Mouse (Mus musculus) cerebellum, postnatal 36 days (tissue): ENCODE measurements around the gene Cped1.

Source experiments
- DNase-seq, 2 experiments: peaks; one replicate each; pipeline ENCODE4 v3.0.0; 2021 to 2022; ENCODE audit warnings: mixed read lengths in 2 of 2

The Cped1 gene

GRCm38 (mm10) chr6:22000881-22001280, 15.2 kb downstream of the Cped1 start:
- no peak for DNase-seq

GRCm38 (mm10) chr6:22001284-22001916, 15.7 kb downstream of the Cped1 start:
- DNase-seq = no peak

DNA sequence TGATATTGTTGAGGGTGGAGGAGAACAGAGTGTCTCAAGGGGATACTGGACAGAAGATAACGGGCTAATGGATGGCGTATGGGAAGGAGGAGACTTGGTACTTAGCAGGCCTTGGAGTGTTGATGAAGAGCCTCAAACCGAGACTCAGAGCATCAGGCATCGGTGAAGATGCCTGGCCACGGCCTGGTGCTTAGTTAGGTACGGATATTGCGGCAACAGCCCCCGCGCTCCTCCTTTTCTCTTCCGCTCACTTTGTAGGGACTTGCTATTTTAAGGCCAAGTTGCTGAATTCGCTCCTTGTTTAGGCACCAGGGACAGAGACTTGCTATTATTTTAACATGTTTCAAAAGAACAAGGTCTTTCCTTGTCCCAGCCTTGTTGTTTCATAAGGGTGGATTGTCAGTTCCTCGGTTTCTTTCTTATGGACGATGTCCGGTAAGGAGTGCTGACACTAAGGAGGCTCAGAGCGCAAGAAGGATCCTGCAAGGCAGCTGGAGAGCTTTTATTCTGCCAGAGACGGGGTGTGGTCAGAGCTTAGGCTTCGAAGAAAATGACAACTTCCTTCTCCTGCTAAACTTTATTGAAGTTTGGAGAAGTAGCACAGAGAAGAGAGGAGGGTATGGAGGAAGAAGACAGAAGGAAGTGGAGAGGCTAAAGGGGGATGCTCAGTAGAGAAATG, 16.9 kb downstream of the Cped1 start:
- no peak for DNase-seq

DNA sequence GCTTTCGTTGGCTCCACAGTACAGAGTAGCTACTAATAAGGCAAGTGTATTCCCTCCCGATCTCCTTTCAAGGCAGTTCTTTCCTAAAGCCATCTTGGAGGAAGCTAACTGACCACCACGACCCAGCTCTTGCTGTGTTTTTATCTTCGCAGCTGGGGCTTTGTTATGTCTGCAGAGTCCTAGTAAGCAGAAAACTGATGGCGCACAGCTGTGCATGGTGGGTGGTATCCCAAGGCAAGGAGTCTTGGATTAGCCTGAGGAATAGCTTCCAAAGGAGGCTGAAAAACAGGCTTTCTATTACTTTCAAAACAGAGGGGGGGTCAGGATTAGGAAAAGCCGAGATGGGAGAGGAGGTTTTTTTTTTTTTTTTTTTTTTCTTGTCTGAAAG, 17.5 kb downstream of the Cped1 start:
- DNase-seq = no peak

DNA sequence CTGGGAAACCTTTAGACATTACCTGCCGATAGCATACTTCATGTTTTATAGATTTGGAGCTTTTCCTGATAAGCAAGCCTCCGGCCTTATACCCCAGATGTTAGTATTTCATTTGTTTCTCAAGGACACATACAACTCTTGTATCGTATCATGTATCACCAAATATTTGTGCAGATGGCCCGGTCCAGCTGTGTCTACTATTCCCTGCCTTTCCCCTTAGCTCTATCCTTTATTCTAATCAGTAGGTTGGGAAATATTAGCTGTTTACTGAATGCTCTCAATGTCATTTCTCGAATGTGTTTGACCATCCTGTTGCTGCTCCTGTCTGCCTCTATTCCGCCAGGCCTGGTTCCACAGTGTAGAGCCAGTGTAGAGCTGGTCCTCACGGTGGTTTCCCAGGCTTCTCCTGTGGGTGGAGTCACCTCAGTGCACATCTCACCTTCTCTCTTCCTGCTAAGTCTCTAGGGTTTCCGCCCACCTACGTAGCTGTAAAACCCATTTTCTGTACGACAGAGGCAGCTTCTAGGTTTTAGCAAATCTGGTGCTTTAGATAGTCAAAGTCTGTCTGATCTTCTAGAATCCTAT, 18.3 kb downstream of the Cped1 start:
- DNase-seq = no peak

- DNase-seq = no peak
Observed at GRCm38 (mm10) chr6:22008346-22008745, 22.6 kb downstream of the Cped1 start.

DNA sequence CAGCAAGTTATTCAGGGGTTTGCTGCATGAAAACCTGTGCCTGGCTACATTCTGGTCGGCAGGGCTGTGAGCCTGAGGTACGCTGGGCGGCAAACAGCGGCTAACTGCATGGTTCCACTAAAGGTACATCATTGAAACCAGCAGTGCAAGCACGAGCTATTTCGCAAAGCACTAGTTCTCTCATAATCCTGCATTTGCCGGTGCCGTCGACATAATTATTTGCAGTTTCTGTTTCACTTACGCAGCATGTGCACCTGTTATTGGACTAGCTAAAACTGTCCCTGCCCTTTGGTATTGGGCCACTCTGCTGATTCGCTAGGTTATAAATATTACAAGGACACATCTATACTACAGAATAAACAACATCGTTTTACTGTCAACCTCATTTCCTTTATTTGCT, 24.5 kb downstream of the Cped1 start:
- DNase-seq = no peak

DNA sequence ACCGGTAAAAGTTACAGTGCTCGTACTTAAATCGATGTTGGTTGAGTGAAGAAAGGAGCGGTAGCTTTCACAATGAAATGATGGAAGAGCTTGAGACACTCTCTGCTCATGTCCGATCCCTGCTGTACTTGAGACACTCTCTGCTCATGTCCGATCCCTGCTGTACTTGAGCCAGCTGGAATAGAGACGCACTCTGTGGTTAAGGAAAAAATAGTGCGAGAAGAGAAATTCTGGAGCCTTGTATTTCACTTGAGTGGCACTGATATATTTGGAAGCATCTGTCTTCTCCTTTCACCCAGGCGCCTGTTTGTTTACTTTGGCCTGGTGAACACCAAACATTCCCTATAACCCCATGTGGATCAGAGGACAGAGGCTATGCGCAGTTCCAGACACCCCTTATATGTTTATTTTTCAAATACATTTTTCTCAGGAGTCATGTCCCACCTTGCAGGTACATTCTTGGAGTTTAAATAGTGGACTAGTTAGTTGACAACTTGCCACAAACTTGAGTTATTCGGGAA, 25.1 kb downstream of the Cped1 start:
- no peak for DNase-seq

DNA sequence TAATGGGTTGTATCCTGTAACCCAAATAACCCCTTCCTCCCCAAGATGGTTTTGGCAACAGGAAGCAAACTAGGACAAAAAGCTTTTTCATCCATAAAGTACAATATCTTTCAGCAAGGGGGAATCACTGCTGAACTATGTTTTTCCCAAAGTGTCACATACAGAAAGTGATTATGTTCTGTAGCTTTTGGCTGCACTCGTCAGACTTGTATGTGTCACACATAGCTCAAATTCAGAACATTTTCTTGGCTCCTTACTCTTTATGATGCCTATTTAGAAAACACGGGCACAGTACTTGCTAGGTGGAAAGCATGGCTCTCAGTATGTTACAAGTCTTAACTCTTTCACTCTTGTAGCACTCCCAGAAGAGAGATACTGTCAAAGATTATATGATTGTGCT, 25.8 kb downstream of the Cped1 start:
- DNase-seq = no peak

- DNase-seq = no peak
Observed at GRCm38 (mm10) chr6:22012099-22012498, 26.4 kb downstream of the Cped1 start.

DNA sequence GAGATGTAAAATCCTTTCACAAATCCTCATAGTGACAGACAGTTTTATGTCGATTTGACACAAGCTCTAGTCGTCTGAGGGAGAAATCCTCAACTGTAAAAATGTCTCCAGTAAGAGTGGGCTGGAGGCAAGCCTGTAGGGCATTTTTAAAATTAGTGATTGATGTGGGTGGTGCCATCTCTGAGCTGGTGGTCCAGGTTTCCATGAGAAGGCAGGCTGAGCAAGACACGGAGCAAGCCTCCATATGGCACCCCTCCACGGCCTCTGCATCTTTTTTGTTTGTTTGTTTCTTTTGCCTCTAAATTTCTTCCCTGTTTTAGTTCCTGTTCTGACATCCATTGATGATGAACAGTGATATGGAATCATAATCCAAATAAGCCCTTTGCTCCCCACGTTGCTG, 26.8 kb downstream of the Cped1 start:
- DNase-seq = no peak

GRCm38 (mm10) chr6:22013394-22013793, 27.7 kb downstream of the Cped1 start:
- no peak for DNase-seq

DNA sequence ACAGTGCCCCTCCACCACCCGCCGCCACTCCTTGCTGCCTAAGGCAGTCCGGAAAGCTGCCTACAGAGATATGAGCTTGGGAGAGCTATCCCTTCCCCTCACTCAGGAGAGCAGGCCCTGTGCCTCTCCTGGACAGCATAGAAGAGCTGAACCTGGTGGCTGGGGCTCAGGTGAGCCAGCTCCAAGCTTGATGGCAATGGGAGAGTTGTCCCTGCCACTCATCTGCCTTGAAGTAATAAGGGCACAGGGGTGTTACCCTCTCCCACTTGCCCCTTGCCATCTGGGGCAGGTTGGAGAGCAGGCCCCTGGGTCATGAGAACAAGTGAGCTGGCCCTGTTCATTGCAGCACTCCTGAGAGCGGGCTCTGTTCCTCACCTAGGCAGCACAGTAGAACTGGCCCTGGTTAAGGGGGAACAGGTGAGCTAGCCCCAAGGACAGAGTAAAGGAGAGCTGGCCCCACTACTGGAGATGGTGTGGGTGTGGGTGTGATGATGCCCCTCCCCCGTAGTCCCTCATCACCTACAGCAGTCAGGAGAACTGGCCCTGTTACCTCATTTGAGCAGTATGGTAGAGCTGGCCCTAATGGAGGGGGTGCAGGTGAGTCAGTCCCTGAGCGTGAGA, 28.7 kb downstream of the Cped1 start:
- DNase-seq = no peak

DNA sequence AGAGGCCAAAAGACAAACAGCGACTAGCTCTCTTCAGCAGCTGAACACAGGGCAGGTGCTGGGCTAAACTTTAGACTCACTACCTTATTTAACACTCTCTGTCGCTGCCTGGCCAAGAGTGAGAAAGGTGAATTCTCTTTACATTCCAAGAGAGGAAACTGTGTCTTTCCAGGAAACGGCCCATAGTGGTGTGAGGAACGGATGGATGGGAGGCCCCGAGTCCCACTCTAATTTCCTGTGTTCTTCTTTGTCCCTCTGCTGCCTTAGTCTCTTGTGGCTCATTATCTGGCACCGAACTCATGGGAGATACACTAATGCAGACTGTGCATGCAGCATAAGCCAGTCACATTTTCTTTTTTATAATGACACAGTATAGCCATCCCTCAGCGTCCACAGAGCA, 31.9 kb downstream of the Cped1 start:
- DNase-seq = no peak

DNA sequence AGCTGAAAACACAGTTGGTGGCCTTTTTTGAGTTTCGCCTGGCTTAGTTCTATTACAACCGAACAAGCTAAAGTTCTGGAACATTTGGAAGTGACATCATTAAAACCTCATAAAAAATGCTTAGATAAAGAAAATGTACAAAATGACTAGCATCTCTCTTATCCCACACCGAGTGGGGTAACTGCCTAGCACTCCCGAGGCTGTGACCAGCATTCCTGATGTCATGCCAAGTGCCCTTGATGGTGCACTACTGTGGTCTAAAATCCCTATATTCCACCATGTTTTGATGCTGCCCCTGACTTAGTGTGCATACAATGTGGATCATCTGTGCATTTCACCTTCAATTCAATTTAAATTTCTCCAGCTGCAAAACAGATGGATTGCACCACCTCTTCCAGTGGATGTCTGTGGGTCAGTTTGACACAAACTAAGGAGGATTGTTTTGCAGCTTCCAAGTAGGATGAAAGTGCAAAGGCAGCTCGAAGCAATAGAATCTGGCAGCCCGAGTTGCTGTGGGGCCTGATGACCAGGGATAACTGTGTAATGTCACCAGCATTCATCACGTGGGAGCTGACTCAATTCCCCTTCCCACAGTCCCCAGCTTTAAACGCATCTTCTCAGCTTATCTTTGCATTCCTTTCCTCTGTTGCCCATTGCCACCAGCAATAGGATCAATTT, 33.2 kb downstream of the Cped1 start:
- DNase-seq = no peak

DNA sequence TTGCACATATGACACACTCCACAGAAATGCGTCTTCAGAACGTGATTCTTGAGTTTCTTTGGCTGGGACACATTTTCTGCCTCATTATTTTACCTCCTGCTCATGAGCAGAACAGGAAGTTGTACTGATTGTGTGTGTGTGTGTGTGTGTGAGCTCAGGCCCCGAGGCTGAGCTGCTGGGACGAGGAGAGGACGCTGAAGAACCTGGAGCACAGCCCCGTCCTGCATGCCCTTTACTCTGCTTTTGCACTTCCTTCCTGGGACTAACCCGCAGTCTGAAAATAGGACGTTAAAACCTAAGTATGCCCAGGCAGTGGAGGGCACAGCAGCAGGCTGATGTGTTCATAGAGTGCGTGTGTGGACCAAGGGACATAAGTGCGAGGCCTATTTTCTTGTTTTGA, 33.9 kb downstream of the Cped1 start:
- DNase-seq = no peak

DNA sequence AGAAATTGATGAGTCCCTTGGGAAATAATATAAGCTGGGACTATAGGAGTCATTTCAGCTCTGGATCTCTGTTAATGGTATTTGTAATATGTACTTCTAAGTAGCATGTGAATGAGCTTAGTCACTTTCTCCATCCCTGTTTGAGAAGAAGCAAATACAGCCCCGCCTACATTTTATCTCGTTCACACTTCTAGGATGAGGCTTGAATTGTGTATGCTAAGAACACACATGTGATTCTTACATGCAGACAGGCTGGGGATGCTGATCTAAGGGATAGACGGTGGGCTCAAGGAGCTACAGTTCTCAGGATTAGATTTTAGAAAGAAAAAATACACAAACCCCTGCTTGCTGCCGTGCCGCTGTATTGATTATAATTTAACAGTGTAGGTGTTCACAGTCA, 35.0 kb downstream of the Cped1 start:
- no peak for DNase-seq

DNA sequence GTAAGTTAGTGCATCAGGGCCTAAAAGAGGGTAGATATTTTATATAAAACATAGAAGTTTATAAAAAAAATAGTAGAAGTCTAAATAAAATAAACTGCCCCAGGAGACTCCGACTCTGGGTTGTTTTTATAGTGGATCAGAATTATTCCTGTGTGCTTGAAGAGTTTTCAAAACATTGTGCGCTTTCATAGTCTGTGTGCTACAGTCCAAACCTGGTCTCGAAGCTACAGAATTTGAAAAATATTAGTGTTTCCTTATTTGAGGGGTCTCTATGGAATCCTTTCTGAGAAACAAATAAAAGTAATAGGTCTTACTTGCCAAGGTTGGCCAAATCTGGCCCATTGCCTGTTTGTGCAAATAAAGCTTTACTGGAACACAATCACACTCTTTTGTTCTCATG, 35.6 kb downstream of the Cped1 start:
- DNase-seq = no peak

GRCm38 (mm10) chr6:22024168-22024567, 38.5 kb downstream of the Cped1 start:
- DNase-seq = no peak

GRCm38 (mm10) chr6:22025584-22026357, 40.1 kb downstream of the Cped1 start:
- no peak for DNase-seq

- DNase-seq = no peak
Observed at GRCm38 (mm10) chr6:22026358-22026673, 40.6 kb downstream of the Cped1 start.

- DNase-seq = no peak
Observed at GRCm38 (mm10) chr6:22026761-22027594, 41.3 kb downstream of the Cped1 start.
